Mouse (Mus musculus): ENCODE measurements around the gene Adgrv1. TPM values are rescaled to one million over a fixed set of nuclear protein-coding genes. Genes with fewer than 3 reads are reported as not detected.

The Adgrv1 gene
- polyA plus RNA-seq, 1 experiment from 2014 or later = 2.5 TPM

- WGBS = 79% methylated on average over 4 of the region's 4 CpGs
Measured at GRCm38 (mm10) chr13:81449630-81450029, 183.3 kb downstream of the Adgrv1 start.

GRCm38 (mm10) chr13:81449198-81449597 lies 183.8 kb downstream of the Adgrv1 start:
- TF ChIP-seq CTCF (IDR thresholded peaks at IDR 0.05; ENCODE audit: low read depth) = no peak
- Histone ChIP-seq H3K9me3 (ENCODE audit: low read depth, low read length) (no peaks in the 10 kb centered on the region), H3K4me3 (ENCODE audit: low read depth, low read length) (no peak overlapping the region), H3K9ac (no peak overlapping the region), H3K27me3 (ENCODE audit: insufficient read depth, low read length) (no peaks in the 10 kb centered on the region), H3K36me3 (ENCODE audit: insufficient read depth) (no peaks in the 10 kb centered on the region), H3K4me1 (ENCODE audit: insufficient read depth) (no peaks in the 10 kb centered on the region), H3K27ac (ENCODE audit: low read depth) (no peak overlapping the region), H3K4me2 (no peak overlapping the region)
- WGBS = 84% methylated on average over 7 of the region's 7 CpGs
- no peak for DNase-seq
- ATAC-seq (ENCODE audit: insufficient read depth) = no peak

More at GRCm38 (mm10) chr13:81449630-81450029, 183.3 kb downstream of the Adgrv1 start:
- no peak overlapping the region for H3K9ac ChIP-seq
- H3K9me3 ChIP-seq (ENCODE audit: low read depth, low read length) = no peaks in the 10 kb centered on the region
- H3K36me3 ChIP-seq (ENCODE audit: insufficient read depth) = no peaks in the 10 kb centered on the region
- H3K27me3 ChIP-seq (ENCODE audit: insufficient read depth, low read length) = no peaks in the 10 kb centered on the region
- H3K4me2 ChIP-seq = no peak overlapping the region
- no peaks in the 10 kb centered on the region for H3K4me1 ChIP-seq (ENCODE audit: insufficient read depth)
- H3K27ac ChIP-seq (ENCODE audit: low read depth) = no peak overlapping the region
- TF ChIP-seq CTCF (IDR thresholded peaks at IDR 0.05; ENCODE audit: low read depth) = no peak
- no peak for ATAC-seq (ENCODE audit: insufficient read depth)
- H3K4me3 ChIP-seq (ENCODE audit: low read depth, low read length) = no peak overlapping the region
- DNase-seq = no peak

DNA sequence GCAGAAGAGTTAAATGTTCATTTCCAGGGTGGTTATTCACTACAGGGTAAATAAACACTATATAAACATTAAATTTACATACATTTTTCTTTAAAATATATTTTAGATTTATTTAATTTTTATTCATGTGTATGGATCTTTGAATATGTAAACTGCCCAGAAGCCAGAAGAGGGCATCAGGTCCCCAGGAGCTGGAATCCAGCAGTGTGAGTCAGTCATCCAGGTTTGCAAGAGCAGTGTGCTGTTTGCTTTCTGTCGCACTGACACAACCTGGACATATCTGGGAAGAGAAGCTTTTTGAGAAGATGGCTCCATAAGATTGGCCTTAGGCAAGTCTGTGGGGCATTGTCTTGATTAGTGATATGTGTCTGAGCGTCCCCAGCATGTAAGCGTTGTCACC lies 191.5 kb downstream of the Adgrv1 start:
- Histone ChIP-seq H3K27ac (ENCODE audit: low read depth) (no peak overlapping the region), H3K27me3 (ENCODE audit: insufficient read depth, low read length) (no peaks in the 10 kb centered on the region), H3K4me1 (ENCODE audit: insufficient read depth) (no peaks in the 10 kb centered on the region), H3K4me3 (ENCODE audit: low read depth, low read length) (no peak overlapping the region), H3K36me3 (ENCODE audit: insufficient read depth) (no peaks in the 10 kb centered on the region), H3K4me2 (no peak overlapping the region), H3K9ac (no peak overlapping the region), H3K9me3 (ENCODE audit: low read depth, low read length) (no peaks in the 10 kb centered on the region)
- 72% methylated on average over 3 of the region's 3 CpGs for WGBS
- DNase-seq (peak; percentile 34), ATAC-seq (ENCODE audit: insufficient read depth) (no peak)
- TF ChIP-seq CTCF (IDR thresholded peaks at IDR 0.05; ENCODE audit: low read depth) = peak; percentile 39

DNA sequence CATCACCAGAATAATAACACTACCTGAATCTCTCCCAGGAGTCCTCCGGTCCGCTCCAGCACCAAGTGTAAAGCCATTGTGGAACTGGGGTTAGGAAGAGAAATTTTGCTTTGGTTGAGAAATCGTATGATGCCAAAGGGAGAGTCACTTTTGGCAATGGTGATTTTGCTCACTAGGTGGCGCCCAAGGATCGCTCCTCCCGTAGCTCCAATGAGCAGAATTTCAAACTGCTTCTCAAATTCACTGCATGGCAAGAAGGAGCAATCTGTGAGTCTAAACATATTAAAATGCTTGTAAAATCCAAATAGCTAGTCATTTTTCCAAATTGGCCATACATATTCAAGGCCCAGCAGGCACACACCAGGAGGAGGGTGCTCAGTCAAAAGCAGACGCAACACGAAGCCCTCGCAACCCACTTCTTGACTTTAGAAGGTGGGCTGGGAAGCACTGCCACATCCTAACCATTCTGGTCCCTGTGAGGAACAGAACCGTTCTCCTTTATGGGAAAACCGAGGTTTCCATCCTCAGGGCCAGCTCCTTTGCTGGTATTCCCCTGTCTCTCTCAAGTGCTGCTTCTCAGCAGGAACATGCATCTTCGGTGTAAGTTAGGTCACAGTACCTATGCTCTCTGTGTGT lies 193.4 kb downstream of the Adgrv1 start:
- ATAC-seq (ENCODE audit: insufficient read depth) (no peak; the same call in 1 of the 2 replicates), DNase-seq (peak; percentile 94)
- Histone ChIP-seq H3K9me3 (ENCODE audit: low read depth, low read length) (no peaks in the 10 kb centered on the region), H3K4me1 (ENCODE audit: insufficient read depth) (no peaks in the 10 kb centered on the region), H3K4me3 (ENCODE audit: low read depth, low read length) (no peak overlapping the region), H3K9ac (no peak overlapping the region), H3K27me3 (ENCODE audit: insufficient read depth, low read length) (no peaks in the 10 kb centered on the region), H3K27ac (ENCODE audit: low read depth) (no peak overlapping the region), H3K4me2 (no peak overlapping the region), H3K36me3 (ENCODE audit: insufficient read depth) (no peaks in the 10 kb centered on the region)
- 43% methylated on average over 12 of the region's 12 CpGs for WGBS
- peak; percentile 93 for TF ChIP-seq CTCF (IDR thresholded peaks at IDR 0.05; ENCODE audit: low read depth)

DNA sequence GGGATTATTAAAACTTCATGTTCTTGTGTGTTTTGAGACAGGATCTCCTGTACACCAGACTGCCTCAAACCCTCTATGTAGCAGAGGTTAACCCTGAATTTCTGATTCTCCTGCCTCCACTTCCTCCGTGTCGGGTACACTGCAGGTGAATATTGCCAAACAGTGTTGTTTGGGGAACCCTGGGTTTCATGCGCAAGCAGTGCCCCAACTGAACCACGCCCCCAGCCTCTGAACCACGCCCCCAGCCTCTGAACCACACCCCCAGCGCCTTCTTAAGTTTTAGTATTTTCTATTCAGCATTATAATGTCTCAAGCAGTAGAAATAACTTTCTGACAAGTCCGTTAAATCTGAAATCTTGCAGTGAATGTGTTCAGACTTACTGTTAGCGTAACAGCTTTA lies 195.9 kb downstream of the Adgrv1 start:
- Histone ChIP-seq H3K27me3 (ENCODE audit: insufficient read depth, low read length) (no peaks in the 10 kb centered on the region), H3K27ac (ENCODE audit: low read depth) (no peak overlapping the region), H3K9me3 (ENCODE audit: low read depth, low read length) (no peaks in the 10 kb centered on the region), H3K9ac (no peak overlapping the region), H3K4me3 (ENCODE audit: low read depth, low read length) (no peak overlapping the region), H3K4me2 (no peak overlapping the region), H3K36me3 (ENCODE audit: insufficient read depth) (no peaks in the 10 kb centered on the region), H3K4me1 (ENCODE audit: insufficient read depth) (no peaks in the 10 kb centered on the region)
- ATAC-seq (ENCODE audit: insufficient read depth) (no peak), DNase-seq (no peak)
- WGBS = 62% methylated on average over 8 of the region's 8 CpGs
- TF ChIP-seq CTCF (IDR thresholded peaks at IDR 0.05; ENCODE audit: low read depth) = no peak

- WGBS = 72% methylated on average over 15 of the region's 15 CpGs
- H3K36me3 ChIP-seq (ENCODE audit: insufficient read depth) = no peaks in the 10 kb centered on the region
- no peaks in the 10 kb centered on the region for H3K9me3 ChIP-seq (ENCODE audit: low read depth, low read length)
- no peak overlapping the region for H3K9ac ChIP-seq
- DNase-seq (peak; percentile 79), ATAC-seq (ENCODE audit: insufficient read depth) (peak; percentile 38; the same call in 1 of the 2 replicates)
- TF ChIP-seq CTCF (IDR thresholded peaks at IDR 0.05; ENCODE audit: low read depth) = peak; percentile 78
- H3K4me2 ChIP-seq = no peak overlapping the region
- H3K27ac ChIP-seq (ENCODE audit: low read depth) = no peak overlapping the region
- H3K4me3 ChIP-seq (ENCODE audit: low read depth, low read length) = no peak overlapping the region
- H3K4me1 ChIP-seq (ENCODE audit: insufficient read depth) = no peaks in the 10 kb centered on the region
- H3K27me3 ChIP-seq (ENCODE audit: insufficient read depth, low read length) = no peaks in the 10 kb centered on the region
Measured at GRCm38 (mm10) chr13:81426896-81427755, 205.8 kb downstream of the Adgrv1 start.

DNA sequence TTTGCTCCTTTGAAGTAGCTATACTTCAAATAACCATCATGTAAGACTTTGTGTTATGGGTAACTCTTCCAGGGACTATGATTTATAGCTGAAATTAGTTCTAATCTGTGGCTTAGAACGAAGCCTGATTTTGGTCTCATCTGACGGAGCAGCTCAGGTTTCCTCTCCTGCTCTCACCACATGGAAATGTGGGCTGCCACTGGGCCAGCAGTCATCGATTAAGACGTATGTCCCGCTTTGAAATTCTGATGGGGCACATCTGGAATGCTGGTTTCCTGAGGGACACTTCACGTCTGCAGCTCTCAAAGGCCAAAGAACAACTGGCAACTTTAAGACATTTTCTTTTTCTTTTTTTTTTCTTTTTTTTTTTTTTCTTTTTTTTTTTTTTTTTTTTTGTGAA lies 207.8 kb downstream of the Adgrv1 start:
- H3K36me3 ChIP-seq (ENCODE audit: insufficient read depth) = no peaks in the 10 kb centered on the region
- no peak overlapping the region for H3K4me3 ChIP-seq (ENCODE audit: low read depth, low read length)
- WGBS = 54% methylated on average over 6 of the region's 6 CpGs
- no peak overlapping the region for H3K4me2 ChIP-seq
- no peaks in the 10 kb centered on the region for H3K27me3 ChIP-seq (ENCODE audit: insufficient read depth, low read length)
- no peaks in the 10 kb centered on the region for H3K9me3 ChIP-seq (ENCODE audit: low read depth, low read length)
- H3K4me1 ChIP-seq (ENCODE audit: insufficient read depth) = no peaks in the 10 kb centered on the region
- DNase-seq = no peak
- H3K27ac ChIP-seq (ENCODE audit: low read depth) = no peak overlapping the region
- TF ChIP-seq CTCF (IDR thresholded peaks at IDR 0.05; ENCODE audit: low read depth) = no peak
- no peak overlapping the region for H3K9ac ChIP-seq
- no peak for ATAC-seq (ENCODE audit: insufficient read depth)

All from lung, embryonic 14.5 days (tissue).